Comparison of ENCODE assay signal across 17 mouse cellular contexts in genomic region chr7:138567352-138567751, GRCm38 (mm10).
"Had no signal": no experiment of that assay in that cellular context is flagged by ENCODE, and none has a peak within 500 bp of the region (broad histone marks: within the 10 kb centered on the region; RNA-seq: fewer than 3 reads in every experiment).

No protein-coding gene starts in this region.

- DNase-seq: lung, adult 2 months; lung, postnatal 14 days; lung, postnatal 36 days; right cerebral cortex, postnatal 14 days; thymus, adult 2 months; thymus, postnatal 25 days; thymus, postnatal 4 days had no signal

- H3K9ac ChIP-seq: lung, embryonic 15.5 days; midbrain, embryonic 13.5 days; midbrain, embryonic 15.5 days; neural tube, embryonic 12.5 days; stomach, embryonic 15.5 days had no signal

- ATAC-seq: lung, postnatal 0 days; midbrain, embryonic 13.5 days; midbrain, embryonic 15.5 days had no signal

- H3K9me3 ChIP-seq: lung, embryonic 15.5 days; megakaryocyte, embryonic 14.5 days; midbrain, embryonic 13.5 days; midbrain, embryonic 15.5 days; neural tube, embryonic 12.5 days; stomach, embryonic 15.5 days had no signal

- H3K36me3 ChIP-seq: lung, embryonic 15.5 days; midbrain, embryonic 13.5 days; midbrain, embryonic 15.5 days; neural tube, embryonic 12.5 days; stomach, embryonic 15.5 days had no signal

- H3K27me3 ChIP-seq: lung, embryonic 15.5 days; megakaryocyte, embryonic 14.5 days; midbrain, embryonic 13.5 days; midbrain, embryonic 15.5 days; neural tube, embryonic 12.5 days; stomach, embryonic 15.5 days had no signal

- H3K4me1 ChIP-seq: lung, embryonic 15.5 days; megakaryocyte, embryonic 14.5 days; midbrain, embryonic 13.5 days; midbrain, embryonic 15.5 days; neural tube, embryonic 12.5 days; stomach, embryonic 15.5 days had no signal

- H3K4me3 ChIP-seq: lung, embryonic 15.5 days; megakaryocyte, embryonic 14.5 days; midbrain, embryonic 13.5 days; midbrain, embryonic 15.5 days; neural tube, embryonic 12.5 days; stomach, embryonic 15.5 days had no signal

- H3K27ac ChIP-seq: lung, embryonic 15.5 days; macrophage; midbrain, embryonic 13.5 days; midbrain, embryonic 15.5 days; neural tube, embryonic 12.5 days; stomach, embryonic 15.5 days; stomach, postnatal 0 days had no signal

- H3K4me2 ChIP-seq: lung, embryonic 15.5 days; midbrain, embryonic 11.5 days; midbrain, embryonic 13.5 days; midbrain, embryonic 15.5 days; neural tube, embryonic 12.5 days; stomach, embryonic 15.5 days had no signal
